Mouse (Mus musculus): ENCODE data around the gene Mum1l1.
"Not testable (repeated sequence)": the region's sequence is repeated elsewhere in the genome, so short reads cannot be mapped to it uniquely, and the experiment has no call there.

The Mum1l1 gene

DNA sequence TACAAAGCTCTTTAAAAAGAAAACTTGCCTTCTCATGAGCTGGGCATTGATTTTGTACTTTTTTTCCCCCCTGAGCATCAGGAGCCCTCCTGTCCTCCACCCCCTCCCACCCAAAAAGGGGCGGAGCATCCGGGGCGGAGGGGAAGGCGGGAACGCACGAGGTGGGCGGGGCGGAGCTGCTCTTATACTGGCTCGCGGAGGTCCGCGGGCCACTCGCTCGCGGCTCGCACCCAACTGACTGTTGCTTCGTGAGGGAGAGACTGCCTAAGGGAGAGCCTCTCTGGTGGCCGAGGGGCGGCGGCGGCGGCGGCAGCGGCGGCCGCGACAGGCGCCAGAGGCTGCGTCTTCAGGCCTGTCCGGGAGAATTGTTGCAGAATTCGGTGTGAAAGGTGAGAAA lies at the start of gene Mum1l1:
Gene Mum1l1 (plus strand): TSS at position 214 of the 397 bp plus-strand sequence.
- peak; percentile 72 for DNase-seq (ENCODE audit: low spot score)

DNA sequence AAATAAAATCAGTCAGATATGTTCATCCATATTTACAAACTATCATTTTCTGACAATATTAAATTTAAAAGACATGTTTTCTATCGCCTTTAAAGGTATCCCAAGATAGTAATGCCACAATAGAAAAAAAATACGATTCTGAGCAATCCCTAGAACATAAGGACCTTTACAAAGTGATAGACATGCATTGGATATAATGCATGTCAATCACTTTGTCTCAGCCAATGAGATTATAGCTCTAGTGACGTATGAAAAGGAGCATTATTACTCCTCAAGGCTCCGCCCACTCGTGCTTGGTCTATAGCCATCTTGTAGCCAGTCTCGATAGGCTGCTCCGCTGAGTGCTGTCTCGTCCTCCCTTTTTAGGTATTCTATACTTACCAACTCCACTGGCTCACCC lies 30.9 kb upstream of the Mum1l1 start, which contains the start of gene 4933428M09Rik:
Gene 4933428M09Rik (plus strand): TSS at position 301 of the 400 bp plus-strand sequence.
- DNase-seq (ENCODE audit: low spot score): no peak

DNA sequence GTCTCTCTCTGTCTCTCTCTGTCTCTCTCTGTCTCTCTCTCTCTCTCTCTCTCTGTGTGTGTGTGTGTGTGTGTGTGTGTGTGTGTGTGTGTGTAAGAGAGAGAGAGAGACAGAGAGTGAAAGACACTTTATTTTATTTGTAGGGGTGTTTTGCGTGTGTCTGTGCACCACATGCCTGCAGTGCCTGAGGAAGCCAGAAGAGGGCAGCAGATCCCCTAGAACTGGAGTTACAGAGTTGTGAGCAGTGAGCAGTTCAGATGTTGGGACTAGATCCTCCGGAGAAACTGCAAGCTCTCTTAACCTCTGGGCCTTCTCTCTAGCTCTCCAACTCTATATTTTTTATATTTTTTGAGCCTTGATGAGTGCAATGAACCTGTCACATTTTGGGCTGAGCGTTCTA lies 18.3 kb upstream of the Mum1l1 start:
- not testable (repeated sequence) for DNase-seq (ENCODE audit: low spot score)

DNA sequence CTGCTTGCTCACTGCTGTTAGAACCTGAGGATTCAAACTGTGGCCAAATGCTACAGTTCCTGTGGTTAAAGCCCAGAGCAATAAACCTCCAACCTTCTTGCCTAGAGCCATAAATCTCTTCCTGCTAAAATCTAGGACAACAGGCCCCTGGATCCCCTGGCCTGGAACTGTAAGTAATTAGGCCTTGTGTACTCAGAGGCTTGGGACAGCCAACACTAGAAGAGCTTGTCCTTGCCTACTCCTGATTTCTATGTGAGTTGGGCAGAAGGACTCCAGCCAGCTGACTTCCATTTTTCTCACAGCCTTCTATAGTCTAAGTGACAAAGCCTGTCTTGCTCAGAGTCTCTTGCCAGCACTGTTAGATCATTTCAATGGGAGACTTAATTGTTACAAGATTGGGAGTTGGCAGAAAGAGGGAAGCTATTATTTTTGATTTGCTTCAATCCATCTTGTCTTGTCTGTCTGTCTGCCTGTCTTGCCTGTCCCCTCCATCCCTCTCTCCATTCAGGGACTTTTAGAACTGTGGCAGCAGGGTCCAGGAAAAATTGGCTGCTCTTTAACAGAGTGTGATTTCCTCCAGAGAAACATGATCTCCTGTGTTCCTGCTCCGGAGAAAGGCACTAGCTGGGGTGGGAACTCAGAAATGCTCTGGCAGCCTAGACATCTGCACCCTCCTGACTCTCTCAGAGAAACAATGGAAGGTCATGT lies 15.1 kb upstream of the Mum1l1 start:
- DNase-seq (ENCODE audit: low spot score): no peak

DNA sequence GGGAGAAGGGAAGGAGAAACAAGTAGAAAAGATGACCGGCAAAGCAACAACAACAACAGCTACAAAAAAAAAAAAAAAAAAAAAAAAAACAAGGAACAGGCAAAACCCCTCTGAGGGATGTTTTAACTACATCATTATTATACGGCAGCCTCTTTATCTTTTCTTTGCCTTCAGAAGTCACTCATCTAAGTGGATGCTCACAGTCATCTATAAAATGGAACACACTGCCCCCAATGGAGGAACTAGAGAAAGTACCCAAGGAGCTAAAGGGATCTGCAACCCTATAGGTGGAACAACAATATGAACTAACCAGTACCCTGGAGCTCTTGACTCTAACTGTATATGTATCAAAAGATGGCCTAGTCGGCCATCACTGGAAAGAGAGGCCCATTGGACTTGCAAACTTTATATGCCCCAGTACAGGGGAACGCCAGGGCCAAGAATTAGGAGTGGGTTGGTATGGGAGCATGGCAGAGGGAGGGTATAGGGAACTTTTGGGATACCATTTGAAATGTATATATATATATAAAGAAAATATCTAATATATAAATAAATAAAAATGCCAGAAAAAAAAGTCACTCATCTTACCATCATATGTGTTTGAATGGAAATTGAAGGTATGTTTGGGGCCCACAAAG lies 532 bp upstream of the Mum1l1 start:
- DNase-seq (ENCODE audit: low spot score): peak; percentile 19

DNA sequence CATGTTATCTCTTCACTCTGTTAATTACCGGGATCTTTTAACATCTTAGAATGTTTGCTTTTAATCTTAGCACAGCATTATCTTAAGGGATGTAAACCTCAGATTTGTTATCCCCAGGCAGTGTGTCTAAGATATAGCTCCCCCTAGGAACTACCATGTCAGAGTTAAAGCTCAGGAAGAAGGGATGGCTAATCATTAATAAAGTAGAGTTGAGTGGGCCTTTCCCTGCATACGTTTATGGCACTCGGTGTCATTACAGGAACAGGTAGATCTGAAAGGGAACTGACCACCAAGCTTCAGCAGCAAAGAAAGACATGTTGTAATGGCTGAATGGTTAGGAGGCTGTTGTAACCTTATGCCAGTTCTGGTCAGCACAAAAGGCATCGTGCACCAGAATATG lies 4.9 kb downstream of the Mum1l1 start:
- DNase-seq (ENCODE audit: low spot score): no peak

DNA sequence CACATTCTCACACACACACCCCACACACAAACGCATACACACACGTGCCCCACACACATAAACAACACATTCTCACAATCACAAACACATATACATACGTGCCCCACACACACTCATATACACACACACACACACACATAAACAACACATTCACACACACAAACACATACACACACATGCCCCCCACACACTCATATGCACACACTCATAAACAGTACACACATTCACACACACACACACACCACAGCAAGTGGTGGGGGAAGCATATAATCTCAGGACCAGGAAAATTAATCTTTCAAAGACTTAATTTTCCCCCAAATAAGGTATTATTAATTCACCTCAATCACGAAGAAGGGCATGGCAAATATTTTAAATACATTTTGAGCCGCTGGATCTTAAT lies 6.6 kb downstream of the Mum1l1 start:
- no peak for DNase-seq (ENCODE audit: low spot score)

DNA sequence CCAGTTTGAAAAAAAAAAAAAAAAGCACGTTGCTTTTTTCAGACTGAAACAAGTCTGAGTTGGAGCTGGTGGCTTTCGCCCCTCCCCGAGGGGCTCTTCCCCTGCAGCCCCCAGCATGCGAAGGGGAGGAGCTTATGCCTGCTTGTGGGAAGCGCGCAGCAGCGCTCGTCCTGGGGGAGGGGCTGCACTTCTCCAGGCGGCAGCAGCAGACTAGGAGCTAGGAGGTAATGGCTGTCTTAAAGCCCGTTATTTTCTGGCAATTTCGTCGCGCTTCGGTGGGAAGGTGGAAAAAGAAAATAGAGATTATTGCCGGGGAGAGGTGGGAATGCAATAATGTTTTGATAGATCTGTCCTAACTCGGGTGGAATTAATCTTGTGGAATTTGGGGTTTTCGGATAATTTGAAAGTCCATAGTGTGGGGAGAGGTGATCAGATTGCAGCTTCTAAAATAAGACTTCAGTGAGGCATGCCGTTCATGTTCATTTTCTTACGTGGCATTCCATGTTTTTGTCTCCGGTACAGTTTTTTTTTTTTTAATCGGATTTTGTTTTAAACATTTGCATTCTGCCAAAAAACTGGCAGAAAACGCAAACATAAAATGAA lies 7.2 kb downstream of the Mum1l1 start:
- peak; percentile 76 for DNase-seq (ENCODE audit: low spot score)

DNA sequence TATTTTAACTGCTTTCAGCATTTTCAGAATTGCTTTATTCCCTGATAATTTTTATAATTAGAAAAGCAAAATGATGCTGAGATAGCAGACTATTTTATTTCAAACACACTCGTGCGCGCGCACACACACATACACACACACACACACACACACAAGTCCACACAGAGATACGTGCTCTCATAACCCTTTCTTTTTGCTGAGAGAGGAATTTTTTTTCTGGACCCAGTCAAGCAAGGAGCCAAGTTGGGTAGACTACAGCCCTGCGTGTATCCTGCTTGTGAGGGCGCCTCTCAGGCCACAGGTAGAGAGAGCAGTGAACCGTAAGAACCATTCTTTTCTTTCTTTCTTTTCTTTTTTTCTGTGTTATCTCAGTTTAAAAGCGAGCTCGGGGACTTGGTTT lies 7.9 kb downstream of the Mum1l1 start:
- peak; percentile 15 for DNase-seq (ENCODE audit: low spot score)

DNA sequence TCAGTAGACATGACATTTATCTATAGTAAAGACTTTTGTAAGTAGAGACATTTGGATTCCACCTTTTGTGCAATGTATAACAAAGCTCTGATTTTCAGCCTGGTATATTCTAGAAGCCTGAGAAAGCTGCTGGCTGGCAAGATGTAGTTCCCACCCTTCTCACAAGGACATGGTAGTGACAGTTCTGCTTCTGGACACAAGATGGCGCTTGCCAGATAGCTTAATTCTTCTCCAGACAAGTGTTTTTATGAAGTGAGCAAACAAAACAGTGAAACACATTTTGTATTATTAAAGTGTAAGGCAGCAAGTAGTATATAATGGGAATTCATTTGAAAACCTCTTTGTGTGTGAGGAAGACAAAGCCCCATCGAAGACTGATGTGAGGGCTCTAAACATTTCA lies 9.2 kb downstream of the Mum1l1 start:
- peak; percentile 75 for DNase-seq (ENCODE audit: low spot score)

DNA sequence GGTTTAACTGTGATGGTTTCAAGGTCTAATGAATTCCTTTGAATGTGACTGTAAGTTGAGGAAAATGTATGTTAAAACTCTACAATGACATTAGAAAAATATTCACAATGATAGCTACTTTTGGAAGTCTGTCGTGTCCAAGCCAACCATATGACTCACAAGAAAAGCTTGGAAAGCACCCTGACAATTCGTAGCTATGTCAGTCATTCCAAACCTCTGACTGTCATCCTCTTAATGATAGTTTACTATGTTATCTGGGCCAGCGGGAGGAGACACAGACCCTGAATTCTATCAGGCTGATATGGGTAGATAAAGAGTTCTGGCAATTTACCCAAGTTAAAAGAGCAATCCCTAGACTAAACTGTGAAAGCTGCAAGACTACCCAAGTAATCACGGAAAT lies 11.0 kb downstream of the Mum1l1 start:
- no peak for DNase-seq (ENCODE audit: low spot score)

DNA sequence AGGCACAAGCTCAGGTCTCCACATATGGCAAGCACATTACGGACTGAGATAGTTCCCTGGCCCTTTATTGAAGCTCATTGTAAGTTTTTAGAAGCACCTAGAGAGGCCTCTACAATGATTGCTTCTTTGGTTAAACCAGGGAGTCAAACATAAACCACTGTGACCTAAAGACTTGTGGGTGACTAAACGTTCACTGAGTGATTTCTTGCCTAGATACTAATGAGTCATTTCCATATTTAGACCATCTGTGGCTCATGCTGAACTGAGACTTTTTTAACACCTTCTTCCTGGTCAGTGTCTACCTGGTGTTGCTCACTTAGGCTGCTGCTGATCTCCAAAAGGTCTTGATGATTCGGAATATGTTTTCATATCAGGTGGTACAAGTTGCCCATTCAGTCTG lies 12.1 kb downstream of the Mum1l1 start:
- DNase-seq (ENCODE audit: low spot score): no peak

DNA sequence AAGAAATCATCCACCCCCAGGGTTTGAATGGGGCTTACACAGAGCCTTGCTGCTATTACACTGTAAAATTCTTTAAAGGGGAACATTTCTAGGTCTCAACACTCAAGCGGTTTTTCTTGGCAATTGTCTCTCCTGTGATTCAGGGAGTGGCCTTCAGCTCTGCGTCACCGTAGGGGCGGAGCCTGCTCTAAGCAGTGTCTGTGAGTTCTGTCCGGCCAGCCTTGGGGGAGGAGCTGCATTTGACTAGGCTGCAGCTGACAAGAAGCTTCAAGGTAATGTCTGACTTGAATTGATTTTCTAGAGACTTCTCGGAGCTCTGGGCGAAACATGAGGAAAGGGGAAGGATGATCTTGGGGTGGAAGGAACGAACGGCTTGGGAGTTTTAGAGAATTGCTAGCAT lies 21.3 kb downstream of the Mum1l1 start:
- DNase-seq (ENCODE audit: low spot score): peak; percentile 53

DNA sequence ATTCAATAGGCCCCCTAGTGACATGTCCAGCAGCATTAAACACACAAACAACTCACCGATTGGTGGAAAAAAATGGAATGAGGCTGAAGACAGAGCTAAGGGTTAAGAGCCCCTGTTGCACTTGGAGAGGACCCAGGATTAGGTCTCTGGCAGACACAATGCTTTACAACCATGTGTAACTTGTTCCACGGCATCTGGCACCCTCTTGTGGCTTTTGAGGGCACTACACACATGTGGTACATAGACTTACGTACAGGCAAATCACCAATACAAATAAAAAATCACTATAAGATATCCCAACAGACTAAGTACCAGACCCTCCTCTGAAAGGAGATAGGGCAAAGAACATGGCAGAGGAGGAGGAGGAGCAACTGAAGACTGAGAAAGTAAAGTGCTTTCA lies 37.5 kb downstream of the Mum1l1 start:
- no peak for DNase-seq (ENCODE audit: low spot score)

DNA sequence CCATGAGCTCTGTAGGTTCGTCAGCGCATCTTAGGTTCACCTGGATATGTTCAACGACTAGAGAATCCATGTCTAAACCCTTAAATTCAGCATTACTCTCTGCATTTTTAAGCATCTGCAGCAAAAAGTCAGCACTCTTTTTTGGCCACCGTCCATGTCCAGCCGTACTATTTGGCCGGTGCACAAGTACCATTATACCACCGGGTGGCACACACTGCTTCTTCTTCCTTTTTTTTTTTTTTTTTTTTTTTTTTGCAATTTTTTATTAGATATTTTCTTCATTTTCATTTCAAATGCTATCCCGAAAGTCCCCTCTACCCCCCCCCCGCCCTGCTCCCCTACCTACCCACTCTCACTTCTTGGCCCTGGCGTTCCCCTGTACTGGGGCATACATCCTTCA lies 47.2 kb downstream of the Mum1l1 start:
- no peak for DNase-seq (ENCODE audit: low spot score)

DNA sequence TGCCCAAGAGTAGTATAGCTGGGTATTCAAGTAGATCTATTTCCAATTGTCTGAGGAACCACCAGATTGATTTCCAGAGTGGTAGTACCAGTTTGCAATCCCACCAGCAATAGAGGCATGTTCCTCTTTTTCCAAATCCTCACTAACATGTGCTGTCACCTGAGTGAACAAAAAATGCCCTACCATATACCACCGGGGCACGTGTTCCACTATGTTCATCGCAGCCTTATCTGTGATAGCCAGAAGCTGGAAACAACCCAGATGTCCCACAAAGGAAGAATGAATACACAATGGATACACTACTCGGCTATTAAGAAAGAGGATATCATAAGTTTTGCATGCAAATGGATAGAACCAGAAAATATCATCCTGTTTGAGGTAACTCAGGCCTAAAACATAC lies 72.1 kb downstream of the Mum1l1 start:
- no peak for DNase-seq (ENCODE audit: low spot score)
